Mouse (Mus musculus) kidney, postnatal 0 days (tissue): ENCODE results near the gene Ak4. TPM values are rescaled to one million over a fixed set of nuclear protein-coding genes. Genes with fewer than 3 reads are reported as not detected.
"Not testable (repeated sequence)": the region's sequence is repeated elsewhere in the genome, so short reads cannot be mapped to it uniquely, and the experiment has no call there.

Source experiments
- ATAC-seq: fragments of 200-750 bp; cut with Nextera tagmentation; replicated peaks from 2 replicates; pipeline ENCODE4 v1.8.0; 2017; ENCODE audit warnings: low read depth, moderate number of reproducible peaks, moderate TSS enrichment, moderate library complexity; ENCODE audit not compliant: low FRiP score
- DNase-seq: peaks from one replicate; pipeline ENCODE4 v3.0.0-alpha.2; 2016; ENCODE audit warnings: low spot score
- H3K27ac ChIP-seq: fragments of 300-500 bp; sonication (generic); 2 replicates; pipeline ENCODE4 v1.5.1; 2014; ENCODE audit warnings: mild to moderate bottlenecking
- H3K27me3 ChIP-seq: fragments of 300-500 bp; sonication (generic); 2 replicates; pipeline ENCODE4 v1.6.1; 2014; ENCODE audit warnings: low read length, mixed read lengths; ENCODE audit not compliant: insufficient read depth
- H3K36me3 ChIP-seq: fragments of 300-500 bp; sonication (generic); 2 replicates; pipeline ENCODE4 v1.6.1; 2014; ENCODE audit warnings: low read length, mixed read lengths; ENCODE audit not compliant: insufficient read depth
- H3K4me1 ChIP-seq: fragments of 300-500 bp; sonication (generic); replicated peaks from 2 replicates; pipeline ENCODE4 v1.6.1; 2014; ENCODE audit warnings: antibody characterized with exemption, low read length, mixed read lengths; ENCODE audit not compliant: insufficient read depth
- H3K4me2 ChIP-seq: fragments of 300-500 bp; sonication (generic); 2 replicates; pipeline ENCODE4 v1.6.1; 2014; ENCODE audit warnings: mild to moderate bottlenecking, low read length, moderate library complexity, mixed read lengths
- H3K4me3 ChIP-seq: fragments of 300-500 bp; sonication (generic); replicated peaks from 2 replicates; pipeline ENCODE4 v1.5.1; 2014; ENCODE audit warnings: low read depth, low read length
- H3K9ac ChIP-seq: fragments of 300-500 bp; sonication (generic); 2 replicates; pipeline ENCODE4 v1.6.1; 2014; ENCODE audit warnings: low read depth, low read length
- H3K9me3 ChIP-seq: fragments of 300-500 bp; sonication (generic); replicated peaks from 2 replicates; pipeline ENCODE4 v1.6.1; 2016; ENCODE audit warnings: low read length, inconsistent platforms, mixed read lengths
- CTCF ChIP-seq: IDR thresholded peaks from 2 replicates; pipeline ENCODE4 v1.5.1; 2016; ENCODE audit warnings: antibody characterized with exemption, low read depth, mild to moderate bottlenecking, moderate library complexity
- WGBS: fragments of 180-500 bp; shearing (Covaris S2); extraction: QIAGEN DNeasy Blood & Tissue Kit; methylation state at CpG from one replicate; pipeline ENCODE4 v1.1.7; 2014; 5-methylcytosine and 5-hydroxymethylcytosine counted together
- polyA plus RNA-seq: library from polyadenylated mRNA; unstranded; fragments of >200 nt; fragmentation: Nextera tagmentation; extraction: Ambion mirVana; gene quantifications from 2 replicates; pipeline ENCODE4 v1.2.1, GENCODE M21; 2015

The Ak4 gene
- polyA plus RNA-seq, 1 experiment from 2014 or later: 17.1 TPM

- Histone ChIP-seq H3K36me3 (no peaks in the 10 kb centered on the region), H3K9me3 (no peaks in the 10 kb centered on the region), H3K4me2 (no peak overlapping the region), H3K9ac (no peak overlapping the region), H3K4me1 (no peaks in the 10 kb centered on the region), H3K27ac (no peak overlapping the region), H3K27me3 (no peaks in the 10 kb centered on the region), H3K4me3 (no peak overlapping the region)
- WGBS: 48% methylated on average over 4 of the region's 4 CpGs
- TF ChIP-seq CTCF: no peak
- ATAC-seq (no peak), DNase-seq (no peak)
These were observed 40.8 kb upstream of the Ak4 start for GRCm38 (mm10) chr4:101378241-101378640.

- no peaks in the 10 kb centered on the region for H3K36me3 ChIP-seq
- H3K4me2 ChIP-seq: no peak overlapping the region
- ATAC-seq: no peak
- H3K4me1 ChIP-seq: no peaks in the 10 kb centered on the region
- DNase-seq: no peak
- H3K27me3 ChIP-seq: no peaks in the 10 kb centered on the region
- no peaks in the 10 kb centered on the region for H3K9me3 ChIP-seq
- no peak overlapping the region for H3K9ac ChIP-seq
- H3K4me3 ChIP-seq: no peak overlapping the region
- no peak for TF ChIP-seq CTCF
- no peak overlapping the region for H3K27ac ChIP-seq
- 61% methylated on average over 4 of the region's 4 CpGs for WGBS
These were observed 40.3 kb upstream of the Ak4 start for GRCm38 (mm10) chr4:101378778-101379177.

DNA sequence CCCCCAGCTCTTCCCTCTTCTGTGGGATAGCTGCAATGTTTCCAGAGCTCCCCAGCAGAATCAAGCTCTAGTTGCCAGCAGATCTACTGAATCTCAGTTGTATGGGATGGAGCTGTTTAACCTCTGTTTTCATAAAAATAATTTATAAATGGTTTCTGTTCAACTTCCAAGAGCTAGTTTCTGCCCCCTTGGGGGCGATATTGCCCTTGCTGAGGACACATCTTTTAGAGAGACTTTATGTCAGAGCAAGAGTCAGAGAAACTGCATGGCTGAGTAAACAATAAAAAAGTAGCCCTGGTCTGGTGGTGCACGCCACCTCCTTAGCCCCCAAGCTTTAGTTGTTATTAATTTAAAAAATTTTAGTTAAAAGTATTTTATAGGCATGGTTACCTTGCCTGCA, 34.1 kb upstream of the Ak4 start:
- Histone ChIP-seq H3K36me3 (no peaks in the 10 kb centered on the region), H3K4me3 (no peak overlapping the region), H3K4me2 (no peak overlapping the region), H3K4me1 (no peaks in the 10 kb centered on the region), H3K9ac (no peak overlapping the region), H3K27ac (no peak overlapping the region), H3K27me3 (no peaks in the 10 kb centered on the region), H3K9me3 (no peaks in the 10 kb centered on the region)
- ATAC-seq: no peak
- 41% methylated on average over 2 of the region's 2 CpGs for WGBS
- DNase-seq: peak; percentile 30
- peak; percentile 55 for TF ChIP-seq CTCF

- Histone ChIP-seq H3K9me3 (no peaks in the 10 kb centered on the region), H3K4me1 (no peaks in the 10 kb centered on the region), H3K36me3 (no peaks in the 10 kb centered on the region), H3K4me3 (no peak overlapping the region), H3K9ac (no peak overlapping the region), H3K27ac (no peak overlapping the region), H3K4me2 (no peak overlapping the region), H3K27me3 (no peaks in the 10 kb centered on the region)
- TF ChIP-seq CTCF: no peak
- 90% methylated on average over 8 of the region's 8 CpGs for WGBS
- ATAC-seq (no peak), DNase-seq (no peak)
These were observed 30.8 kb upstream of the Ak4 start for GRCm38 (mm10) chr4:101388246-101388645.

- not testable (repeated sequence) for H3K27ac ChIP-seq, H3K27me3 ChIP-seq, H3K4me1 ChIP-seq, H3K9ac ChIP-seq, H3K36me3 ChIP-seq, H3K4me3 ChIP-seq, DNase-seq, H3K4me2 ChIP-seq, ATAC-seq, H3K9me3 ChIP-seq
- WGBS: 87% methylated on average over 6 of the region's 6 CpGs
These were observed 30.4 kb upstream of the Ak4 start for GRCm38 (mm10) chr4:101388656-101389055.

DNA sequence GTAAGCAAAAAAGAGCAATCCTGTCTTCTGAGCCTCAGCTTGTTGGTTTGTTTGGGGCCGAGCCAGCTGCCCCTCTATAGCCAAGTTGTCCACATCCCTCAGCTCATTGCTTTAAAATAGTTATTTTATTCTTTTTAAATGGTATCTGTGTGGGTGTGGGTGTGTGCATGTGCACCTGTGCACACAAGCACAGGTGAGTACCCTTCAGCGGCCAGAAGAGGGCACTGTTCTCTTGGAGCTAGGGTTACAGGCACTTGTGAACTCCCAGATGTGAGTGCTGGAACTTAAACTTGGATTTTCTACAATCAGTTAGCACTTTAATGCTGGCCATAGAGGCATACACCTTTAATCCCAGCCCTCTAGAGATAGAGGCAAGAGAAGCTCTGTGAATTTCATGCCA, 26.8 kb upstream of the Ak4 start:
- H3K4me3 ChIP-seq: no peak overlapping the region
- 44% methylated on average over 2 of the region's 2 CpGs for WGBS
- H3K4me2 ChIP-seq: no peak overlapping the region
- H3K27me3 ChIP-seq: no peaks in the 10 kb centered on the region
- H3K27ac ChIP-seq: no peak overlapping the region
- no peaks in the 10 kb centered on the region for H3K9me3 ChIP-seq
- H3K36me3 ChIP-seq: no peaks in the 10 kb centered on the region
- H3K9ac ChIP-seq: no peak overlapping the region
- DNase-seq (peak; percentile 40), ATAC-seq (no peak)
- peak; percentile 69 for TF ChIP-seq CTCF
- H3K4me1 ChIP-seq: no peaks in the 10 kb centered on the region

DNA sequence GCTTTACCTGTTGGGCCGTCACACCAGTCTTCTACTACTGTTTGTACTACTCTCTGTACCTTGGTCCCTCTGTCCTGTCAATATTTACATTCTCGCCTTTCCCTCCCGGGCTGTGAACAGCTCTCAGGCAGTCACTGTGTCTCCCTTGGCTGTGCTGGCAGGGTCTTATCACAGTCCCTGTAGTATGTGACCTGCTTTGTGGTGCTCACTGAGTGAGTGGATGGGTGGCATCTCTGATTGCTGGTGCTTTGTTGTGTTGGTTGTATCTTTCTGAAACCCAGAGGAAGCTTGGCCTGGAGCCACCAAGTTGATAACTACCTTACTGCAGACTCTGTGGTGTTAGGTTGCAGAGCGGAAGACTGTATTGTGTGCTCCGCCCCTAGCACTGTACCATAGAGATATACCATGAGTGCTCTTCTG, 25.8 kb upstream of the Ak4 start:
- Histone ChIP-seq H3K27ac (no peak overlapping the region), H3K4me1 (no peaks in the 10 kb centered on the region), H3K27me3 (no peaks in the 10 kb centered on the region), H3K9ac (no peak overlapping the region), H3K4me3 (no peak overlapping the region), H3K36me3 (no peaks in the 10 kb centered on the region), H3K9me3 (no peaks in the 10 kb centered on the region), H3K4me2 (no peak overlapping the region)
- no peak for TF ChIP-seq CTCF
- 68% methylated on average over 5 of the region's 5 CpGs for WGBS
- no peak for DNase-seq
- ATAC-seq: no peak
